Mouse (Mus musculus) spleen, adult 12 weeks (tissue): ENCODE measurements around the gene Gm5773.
"Not testable (repeated sequence)": the region's sequence is repeated elsewhere in the genome, so short reads cannot be mapped to it uniquely, and the experiment has no call there.

Source experiments
- DNase-seq: peaks from one replicate; pipeline ENCODE4 v3.0.0; 2022; ENCODE audit warnings: low spot score

The Gm5773 gene

GRCm38 (mm10) chr3:93772700-93773099 is at the start of gene Gm5773:
Gene Gm5773 (plus strand): TSS chr3:93773000.
- not testable (repeated sequence) for DNase-seq

- not testable (repeated sequence) for DNase-seq
Observed at GRCm38 (mm10) chr3:93745475-93745874, 27.3 kb upstream of the Gm5773 start.

GRCm38 (mm10) chr3:93754022-93754421 is 18.8 kb upstream of the Gm5773 start:
- not testable (repeated sequence) for DNase-seq

GRCm38 (mm10) chr3:93796098-93796497 is 23.3 kb downstream of the Gm5773 start, which contains the start of gene Tdpoz4:
Gene Tdpoz4 (plus strand): TSS chr3:93796398.
- DNase-seq: not testable (repeated sequence)

- not testable (repeated sequence) for DNase-seq
Observed at GRCm38 (mm10) chr3:93813341-93813740, 40.5 kb downstream of the Gm5773 start.
